Mouse (Mus musculus): ENCODE results near the gene Slc39a13. TPM values are rescaled to one million over a fixed set of nuclear protein-coding genes. Genes with fewer than 3 reads are reported as not detected.

Gene Slc39a13
- 7.8 and 16.0 TPM in 2 replicates for polyA plus RNA-seq (2021; fragmentation: Nextera tagmentation)
- long read RNA-seq, experiment 1, transcript Slc39a13-201 (10 exons, 2,469 nt) = major isoform, 24 of 47 reads
- long read RNA-seq, experiment 1, transcript Slc39a13-203 (10 exons, 1,291 nt) = minor isoform, 11 of 47 reads
- long read RNA-seq, experiment 1, partial matches to known transcripts = 6 of 47 reads
- long read RNA-seq, experiment 1, other reads (novel, unspliced or antisense) = 6 of 47 reads
- long read RNA-seq, experiment 2, partial matches to known transcripts = 0 of 9 reads
- long read RNA-seq, experiment 2, other reads (novel, unspliced or antisense) = 3 of 9 reads

GRCm38 (mm10) chr2:91070076-91070800 lies at the start of gene Slc39a13:
Slc39a13 (minus strand) TSS chr2:91070417.

GRCm38 (mm10) chr2:91117585-91118275 lies 47.5 kb upstream of the Slc39a13 start, which contains the start of gene Mybpc3:
Mybpc3 (plus strand) TSS chr2:91118144.

GRCm38 (mm10) chr2:91081775-91082695 lies 11.8 kb upstream of the Slc39a13 start, which contains the start of gene Spi1:
Spi1 (plus strand) TSS chr2:91082390.

GRCm38 (mm10) chr2:91053934-91054382 lies 16.3 kb downstream of the Slc39a13 start, which contains the start of gene Psmc3:
Psmc3 (plus strand) TSS chr2:91054009.

GRCm38 (mm10) chr2:91035385-91035784 lies 34.8 kb downstream of the Slc39a13 start, which contains the start of gene Rapsn:
Rapsn (plus strand) TSS chr2:91035620.

Other genes starting within 250 kb of the Slc39a13 start
- gene Mtch2, start 223.3 kb downstream of the Slc39a13 start, polyA plus RNA-seq (2021; fragmentation: Nextera tagmentation) = 165 and 201 TPM in 2 replicates
- gene C1qtnf4, start 184.6 kb downstream of the Slc39a13 start, polyA plus RNA-seq (2021; fragmentation: Nextera tagmentation) = 33.7 and 450 TPM in 2 replicates
- 28.3 and 28.5 TPM in 2 replicates for gene Kbtbd4, start 165.7 kb downstream of the Slc39a13 start, polyA plus RNA-seq (2021; fragmentation: Nextera tagmentation)
- gene Ndufs3, start 165.6 kb downstream of the Slc39a13 start, polyA plus RNA-seq (2021; fragmentation: Nextera tagmentation) = 436 and 504 TPM in 2 replicates
- gene Celf1, start 130.0 kb downstream of the Slc39a13 start, polyA plus RNA-seq (2021; fragmentation: Nextera tagmentation) = 25.2 and 46.6 TPM in 2 replicates
- gene Rapsn, start 34.8 kb downstream of the Slc39a13 start, polyA plus RNA-seq (2021; fragmentation: Nextera tagmentation) = 2.5 and 3.7 TPM in 2 replicates
- gene Psmc3, start 16.4 kb downstream of the Slc39a13 start, polyA plus RNA-seq (2021; fragmentation: Nextera tagmentation) = 246 and 259 TPM in 2 replicates
- 7.8 and 8.2 TPM in 2 replicates for gene Spi1, start 12.0 kb upstream of the Slc39a13 start, polyA plus RNA-seq (2021; fragmentation: Nextera tagmentation)
- 0.05 TPM in 2 replicates for gene Mybpc3, start 47.7 kb upstream of the Slc39a13 start, polyA plus RNA-seq (2021; fragmentation: Nextera tagmentation)
- gene Madd, start 113.4 kb upstream of the Slc39a13 start, polyA plus RNA-seq (2021; fragmentation: Nextera tagmentation) = 32.3 and 41.7 TPM in 2 replicates
- 2.9 and 3.7 TPM in 2 replicates for gene Nr1h3, start 132.4 kb upstream of the Slc39a13 start, polyA plus RNA-seq (2021; fragmentation: Nextera tagmentation)
- gene Acp2, start 132.5 kb upstream of the Slc39a13 start, polyA plus RNA-seq (2021; fragmentation: Nextera tagmentation) = 25.5 and 29.5 TPM in 2 replicates
- gene Ddb2, start 166.6 kb upstream of the Slc39a13 start, polyA plus RNA-seq (2021; fragmentation: Nextera tagmentation) = 3.7 and 4.1 TPM in 2 replicates
- 31.2 and 37.6 TPM in 2 replicates for gene Pacsin3, start 185.5 kb upstream of the Slc39a13 start, polyA plus RNA-seq (2021; fragmentation: Nextera tagmentation)
- 38.0 and 47.1 TPM in 2 replicates for gene Arfgap2, start 194.6 kb upstream of the Slc39a13 start, polyA plus RNA-seq (2021; fragmentation: Nextera tagmentation)

Measured in left cerebral cortex, adult 6 months (tissue).